Mouse (Mus musculus): Measurements from ENCODE around the gene Rpl9-ps6. TPM values are rescaled to one million over a fixed set of nuclear protein-coding genes. Genes with fewer than 3 reads are reported as not detected.

Rpl9-ps6 gene
- total RNA-seq, 2 experiments from 2014 or later, result 57.3 to 98.9 TPM

Other genes with a start within 250 kb of the Rpl9-ps6 start
- gene Sgms1, start 76.9 kb downstream of the Rpl9-ps6 start, total RNA-seq (2021), result 10 to 100 TPM; 65.1 to 85.4 TPM
- gene Minpp1, start 19.2 kb upstream of the Rpl9-ps6 start, total RNA-seq (2021), result 10 to 100 TPM; 27.9 to 38.8 TPM
- gene Papss2, start 129.2 kb upstream of the Rpl9-ps6 start, total RNA-seq (2021), result 10 to 100 TPM; 13.1 to 15.5 TPM